Mouse (Mus musculus) heart, embryonic 13.5 days (tissue): ENCODE data around the gene Aox4. TPM values are rescaled to one million over a fixed set of nuclear protein-coding genes. Genes with fewer than 3 reads are reported as not detected.

Source experiments
- ATAC-seq: fragments of 200-750 bp; cut with Nextera tagmentation; 2 replicates; pipeline ENCODE4 v1.8.0; 2017; ENCODE audit warnings: moderate TSS enrichment; ENCODE audit not compliant: insufficient number of reproducible peaks, low FRiP score, low TSS enrichment; ENCODE audit errors: extremely low read depth
- H3K27ac ChIP-seq: fragments of 300-500 bp; sonication (generic); replicated peaks from 2 replicates; pipeline ENCODE4 v1.5.1; 2015; ENCODE audit warnings: moderate library complexity, mild to moderate bottlenecking, inconsistent platforms
- H3K27me3 ChIP-seq: fragments of 300-500 bp; sonication (generic); replicated peaks from 2 replicates; pipeline ENCODE4 v1.6.1; 2015; ENCODE audit warnings: mild to moderate bottlenecking, inconsistent platforms
- H3K36me3 ChIP-seq: fragments of 300-500 bp; sonication (generic); 2 replicates; pipeline ENCODE4 v1.6.1; 2015; ENCODE audit warnings: mild to moderate bottlenecking, inconsistent platforms
- H3K4me1 ChIP-seq: fragments of 300-500 bp; sonication (generic); 2 replicates; pipeline ENCODE4 v1.6.1; 2015; ENCODE audit warnings: inconsistent platforms
- H3K4me2 ChIP-seq: fragments of 300-500 bp; sonication (generic); 2 replicates; pipeline ENCODE4 v1.6.1; 2015; ENCODE audit warnings: inconsistent platforms, mild to moderate bottlenecking, moderate library complexity
- H3K4me3 ChIP-seq: fragments of 300-500 bp; sonication (generic); 2 replicates; pipeline ENCODE4 v1.5.1; 2015; ENCODE audit warnings: moderate library complexity, mild to moderate bottlenecking, inconsistent platforms
- H3K9ac ChIP-seq: fragments of 300-500 bp; sonication (generic); 2 replicates; pipeline ENCODE4 v1.6.1; 2015; ENCODE audit warnings: inconsistent platforms, mild to moderate bottlenecking, moderate library complexity
- H3K9me3 ChIP-seq: fragments of 300-500 bp; sonication (generic); 2 replicates; pipeline ENCODE4 v1.6.1; 2016; ENCODE audit warnings: inconsistent platforms
- WGBS: fragments of 180-500 bp; shearing (Covaris S2); methylation state at CpG from one replicate; pipeline ENCODE4 v1.1.7; 2015; ENCODE audit warnings: mixed read lengths; 5-methylcytosine and 5-hydroxymethylcytosine counted together
- polyA plus RNA-seq: library from polyadenylated mRNA; unstranded; fragments of >200 nt; fragmentation: Nextera tagmentation; extraction: Ambion mirVana; gene quantifications from 2 replicates; pipeline ENCODE4 v1.2.1, GENCODE M21; 2015

The Aox4 gene
- polyA plus RNA-seq, 1 experiment from 2014 or later, result 0.16 TPM

GRCm38 (mm10) chr1:58240347-58240746 lies 30.1 kb downstream of the Aox4 start:
- Histone ChIP-seq H3K4me1 (peaks cover 13% of the 10 kb centered on the region), H3K9me3 (no peaks in the 10 kb centered on the region), H3K27ac (no peak overlapping the region), H3K4me2 (no peak overlapping the region), H3K9ac (no peak overlapping the region), H3K27me3 (no peaks in the 10 kb centered on the region), H3K4me3 (no peak overlapping the region), H3K36me3 (no peaks in the 10 kb centered on the region)
- no peak for ATAC-seq
- WGBS, result 52% methylated on average over 6 of the region's 6 CpGs

DNA sequence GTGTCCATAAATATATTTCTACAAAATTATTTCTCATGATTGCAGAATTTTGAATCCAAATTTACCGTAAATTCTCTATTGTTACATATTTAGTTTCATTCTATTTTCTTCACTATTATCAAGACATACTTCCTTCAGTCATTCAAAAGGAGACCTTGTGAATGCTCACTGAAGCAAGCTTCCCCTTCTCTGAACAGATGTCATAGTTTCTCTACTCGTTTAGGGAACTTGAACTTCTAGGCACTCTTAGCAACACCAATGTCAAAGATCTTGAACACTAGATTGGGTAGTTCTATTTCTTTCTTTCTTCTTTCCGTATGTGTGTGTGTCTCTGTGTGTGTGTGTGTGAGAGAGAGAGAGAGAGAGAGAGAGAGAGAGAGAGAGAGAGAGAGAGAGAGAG lies 34.3 kb downstream of the Aox4 start:
- 56% methylated on average over 3 of the region's 3 CpGs for WGBS
- Histone ChIP-seq H3K9ac (no peak overlapping the region), H3K4me1 (no peaks in the 10 kb centered on the region), H3K4me2 (no peak overlapping the region), H3K9me3 (no peaks in the 10 kb centered on the region), H3K27me3 (no peaks in the 10 kb centered on the region), H3K36me3 (no peaks in the 10 kb centered on the region), H3K27ac (no peak overlapping the region), H3K4me3 (no peak overlapping the region)
- ATAC-seq, result no peak

- ATAC-seq, result no peak
- 39% methylated on average over 1 of the region's 1 CpGs for WGBS
- Histone ChIP-seq H3K4me3 (no peak overlapping the region), H3K9me3 (no peaks in the 10 kb centered on the region), H3K36me3 (no peaks in the 10 kb centered on the region), H3K4me1 (no peaks in the 10 kb centered on the region), H3K4me2 (no peak overlapping the region), H3K27ac (no peak overlapping the region), H3K9ac (no peak overlapping the region), H3K27me3 (no peaks in the 10 kb centered on the region)
These were observed 38.3 kb downstream of the Aox4 start for GRCm38 (mm10) chr1:58248518-58248917.

- ATAC-seq, result no peak
- H3K9me3 ChIP-seq, result no peaks in the 10 kb centered on the region
- H3K4me1 ChIP-seq, result no peaks in the 10 kb centered on the region
- no peak overlapping the region for H3K4me3 ChIP-seq
- H3K36me3 ChIP-seq, result no peaks in the 10 kb centered on the region
- H3K27me3 ChIP-seq, result no peaks in the 10 kb centered on the region
- 48% methylated on average over 11 of the region's 11 CpGs for WGBS
- H3K9ac ChIP-seq, result no peak overlapping the region
- no peak overlapping the region for H3K27ac ChIP-seq
- H3K4me2 ChIP-seq, result no peak overlapping the region
These were observed 43.3 kb downstream of the Aox4 start for GRCm38 (mm10) chr1:58253466-58253865.

DNA sequence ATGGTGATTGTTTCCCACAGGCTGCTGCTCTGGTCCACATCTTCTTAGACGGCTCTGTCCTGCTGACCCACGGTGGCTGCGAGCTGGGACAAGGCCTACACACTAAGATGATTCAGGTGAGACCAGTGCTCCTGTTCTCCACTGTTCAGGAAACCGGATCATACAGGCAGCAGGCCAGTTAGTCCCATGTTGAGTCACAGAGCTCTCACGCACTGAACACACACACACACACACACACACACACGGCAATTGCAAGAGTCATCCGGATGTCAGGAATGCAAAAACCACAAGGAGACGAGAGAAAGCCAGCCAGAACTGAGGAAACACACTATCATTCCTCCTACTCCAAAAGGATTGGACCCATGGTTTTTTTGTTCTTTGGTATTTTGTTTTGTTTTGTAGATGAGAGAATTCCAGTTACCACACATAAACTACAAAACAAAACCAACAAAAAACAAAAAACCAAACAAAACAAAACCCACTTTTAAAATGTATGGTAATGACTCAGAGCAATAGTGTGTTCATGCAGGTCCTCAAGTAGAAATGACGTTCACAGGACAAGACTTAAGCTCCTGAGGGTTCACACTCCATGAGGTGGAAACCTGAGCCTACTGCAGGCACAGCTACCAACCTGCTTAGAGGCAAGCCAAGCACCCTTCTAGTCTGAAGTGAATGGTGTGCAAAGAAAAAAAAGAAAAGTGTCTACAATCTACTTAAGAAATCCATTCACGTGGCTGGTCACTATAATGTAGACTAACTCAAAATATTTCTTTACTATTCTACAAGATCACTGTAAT lies 47.2 kb downstream of the Aox4 start:
- Histone ChIP-seq H3K4me3 (no peak overlapping the region), H3K36me3 (no peaks in the 10 kb centered on the region), H3K9ac (no peak overlapping the region), H3K27me3 (no peaks in the 10 kb centered on the region), H3K4me2 (no peak overlapping the region), H3K9me3 (no peaks in the 10 kb centered on the region), H3K4me1 (no peaks in the 10 kb centered on the region), H3K27ac (no peak overlapping the region)
- no peak for ATAC-seq
- 67% methylated on average over 10 of the region's 10 CpGs for WGBS

- whole genome bisulfite sequencing, result 38% methylated on average over 3 of the region's 3 CpGs
- H3K9ac ChIP-seq, result no peak overlapping the region
- no peak overlapping the region for H3K27ac ChIP-seq
- H3K9me3 ChIP-seq, result no peaks in the 10 kb centered on the region
- no peak overlapping the region for H3K4me3 ChIP-seq
- H3K4me1 ChIP-seq, result no peaks in the 10 kb centered on the region
- no peak for ATAC-seq
- H3K27me3 ChIP-seq, result no peaks in the 10 kb centered on the region
- no peak overlapping the region for H3K4me2 ChIP-seq
- no peaks in the 10 kb centered on the region for H3K36me3 ChIP-seq
These were observed 50.1 kb downstream of the Aox4 start for GRCm38 (mm10) chr1:58260311-58260710.

DNA sequence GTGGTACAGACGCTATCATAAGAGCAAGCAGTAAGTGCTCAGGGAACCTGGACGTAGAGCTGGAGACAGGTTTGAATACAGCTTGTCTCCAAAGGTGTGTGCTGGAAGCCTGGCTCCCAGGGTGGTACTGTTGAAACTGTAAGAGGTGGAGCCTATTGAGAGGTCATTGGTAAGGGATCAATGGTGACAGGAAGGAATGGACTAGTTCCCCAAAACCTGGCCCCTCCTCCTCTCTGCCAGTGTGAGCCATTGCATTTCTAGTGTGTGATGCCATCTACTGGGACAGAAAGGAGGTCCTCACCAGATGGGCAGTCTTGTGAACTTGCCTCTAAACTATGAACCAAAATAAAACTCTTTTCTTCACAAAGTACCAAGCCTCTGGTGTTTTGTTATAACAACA lies 58.0 kb downstream of the Aox4 start:
- Histone ChIP-seq H3K4me1 (no peaks in the 10 kb centered on the region), H3K9me3 (no peaks in the 10 kb centered on the region), H3K4me3 (no peak overlapping the region), H3K27me3 (peaks cover 12% of the 10 kb centered on the region), H3K9ac (no peak overlapping the region), H3K36me3 (no peaks in the 10 kb centered on the region), H3K4me2 (no peak overlapping the region), H3K27ac (no peak overlapping the region)
- ATAC-seq, result no peak
- 81% methylated on average over 2 of the region's 2 CpGs for WGBS

- no peak overlapping the region for H3K9ac ChIP-seq
- H3K27ac ChIP-seq, result no peak overlapping the region
- H3K4me3 ChIP-seq, result no peak overlapping the region
- ATAC-seq, result no peak
- no peaks in the 10 kb centered on the region for H3K36me3 ChIP-seq
- no peak overlapping the region for H3K4me2 ChIP-seq
- H3K9me3 ChIP-seq, result no peaks in the 10 kb centered on the region
- H3K27me3 ChIP-seq, result peaks cover 12% of the 10 kb centered on the region
- peaks cover 2% of the 10 kb centered on the region; the same call in 1 of the 2 replicates for H3K4me1 ChIP-seq
- 34% methylated on average over 6 of the region's 6 CpGs for WGBS
These were observed 60.8 kb downstream of the Aox4 start for GRCm38 (mm10) chr1:58270807-58271569.

- Histone ChIP-seq H3K4me2 (peak overlapping the region; percentile 20), H3K4me1 (peaks cover 4% of the 10 kb centered on the region; the same call in 1 of the 2 replicates), H3K27ac (no peak overlapping the region), H3K9ac (no peak overlapping the region), H3K4me3 (no peak overlapping the region), H3K36me3 (no peaks in the 10 kb centered on the region), H3K27me3 (no peaks in the 10 kb centered on the region; the same call in 1 of the 2 replicates), H3K9me3 (no peaks in the 10 kb centered on the region)
- no peak for ATAC-seq
- WGBS, result 29% methylated on average over 9 of the region's 9 CpGs
These were observed 65.7 kb downstream of the Aox4 start for GRCm38 (mm10) chr1:58275879-58276278.

DNA sequence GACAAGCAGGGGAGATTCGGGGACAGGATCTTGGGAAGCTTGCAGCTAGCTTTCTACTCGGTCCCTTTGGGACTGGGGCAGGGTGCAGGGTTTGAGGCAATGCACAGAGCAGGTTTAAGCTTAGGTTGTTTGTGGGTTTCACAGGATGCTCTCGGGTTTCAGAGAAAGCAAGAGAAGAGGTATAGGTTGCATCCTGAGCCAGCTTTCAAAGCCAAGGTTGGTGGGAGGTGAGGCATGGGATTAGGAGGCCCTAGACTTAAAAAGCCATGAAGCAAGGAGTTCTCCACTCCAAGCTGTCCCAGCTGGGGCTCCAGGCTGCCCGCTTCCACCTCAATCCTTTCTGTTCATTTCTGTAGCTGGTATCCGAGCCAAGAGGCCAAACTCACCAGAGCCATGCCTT lies 67.8 kb downstream of the Aox4 start, which contains the start of gene Aox2:
TSS of gene Aox2 (plus strand) at position 301 of the 400 bp plus-strand sequence.
- Histone ChIP-seq H3K27ac (no peak within 1 kb of the TSS), H3K4me2 (no peak within 1 kb of the TSS), H3K36me3 (no peaks in the 10 kb centered on the region), H3K4me3 (no peak within 1 kb of the TSS), H3K27me3 (no peaks in the 10 kb centered on the region), H3K9me3 (no peaks in the 10 kb centered on the region), H3K9ac (no peak within 1 kb of the TSS), H3K4me1 (peaks cover 4% of the 10 kb centered on the region; the same call in 1 of the 2 replicates)
- 56% methylated on average over 5 of the region's 5 CpGs for WGBS
- no peak for ATAC-seq

DNA sequence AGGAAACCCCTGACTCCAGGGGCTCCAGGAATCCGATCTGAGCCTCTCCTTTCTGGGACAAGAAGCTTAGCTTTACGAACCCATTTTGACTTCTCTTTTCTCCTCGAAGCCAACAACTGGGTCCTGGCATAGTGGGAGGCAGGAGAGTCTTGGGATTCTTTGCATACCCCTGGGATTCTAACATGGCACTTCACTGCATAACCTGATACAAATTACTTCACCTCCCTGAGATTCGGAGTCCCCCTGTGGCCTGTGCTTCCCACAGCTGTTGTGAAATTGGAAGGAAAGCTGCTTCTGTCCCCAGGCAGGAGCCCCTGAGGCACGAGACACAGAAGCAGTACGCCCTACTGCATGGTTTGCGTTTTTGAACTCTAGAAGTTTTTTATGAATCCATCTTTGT lies 68.3 kb downstream of the Aox4 start:
- Histone ChIP-seq H3K4me2 (no peak overlapping the region), H3K9me3 (no peaks in the 10 kb centered on the region), H3K27me3 (no peaks in the 10 kb centered on the region), H3K27ac (no peak overlapping the region), H3K9ac (no peak overlapping the region), H3K4me3 (no peak overlapping the region), H3K4me1 (peaks cover 4% of the 10 kb centered on the region; the same call in 1 of the 2 replicates), H3K36me3 (no peaks in the 10 kb centered on the region)
- 62% methylated on average over 7 of the region's 7 CpGs for WGBS
- no peak for ATAC-seq
